Mouse (Mus musculus) erythroid progenitor cell, adult 5-6 weeks (primary cell): Measurements from ENCODE around the gene Kcnc2. TPM values are rescaled to one million over a fixed set of nuclear protein-coding genes. Genes with fewer than 3 reads are reported as not detected.

Experiments used
- total RNA-seq, 2 experiments: library from RNA; stranded (forward) in 1 of 2; stranded (reverse) in 1 of 2; fragments of 150-400 nt in 1 of 2; fragments of 186-747, 209-891 nt in 1 of 2; gene quantifications; 2 replicates each; pipeline versions ENCODE4 v1.2.3 to v1.2.4; 2015 to 2017; ENCODE audit warnings: low replicate concordance in 2 of 2

The Kcnc2 gene
- total RNA-seq, 2 experiments from 2014 or later: not detected

Other genes starting within 250 kb of the Kcnc2 start
- not detected in 2 replicates for gene Glipr1l1, start 210.9 kb upstream of the Kcnc2 start, total RNA-seq (2015; ENCODE audit: low replicate concordance)
- not detected in 2 replicates for gene Glipr1l1, start 210.9 kb upstream of the Kcnc2 start, total RNA-seq (2017; ENCODE audit: low replicate concordance)
- not detected in 2 replicates for gene Glipr1l2, start 187.8 kb upstream of the Kcnc2 start, total RNA-seq (2015; ENCODE audit: low replicate concordance)
- not detected in 2 replicates for gene Glipr1l2, start 187.8 kb upstream of the Kcnc2 start, total RNA-seq (2017; ENCODE audit: low replicate concordance)
- not detected in 2 replicates for gene Glipr1l3, start 110.8 kb upstream of the Kcnc2 start, total RNA-seq (2015; ENCODE audit: low replicate concordance)
- gene Glipr1l3, start 110.8 kb upstream of the Kcnc2 start, total RNA-seq (2017; ENCODE audit: low replicate concordance): not detected in 2 replicates
- gene Caps2, start 107.5 kb upstream of the Kcnc2 start, total RNA-seq (2015; ENCODE audit: low replicate concordance): not detected in 2 replicates
- not detected in 2 replicates for gene Caps2, start 107.5 kb upstream of the Kcnc2 start, total RNA-seq (2017; ENCODE audit: low replicate concordance)